Comparison of ENCODE assay signal across 8 mouse cellular contexts in the genomic region with DNA sequence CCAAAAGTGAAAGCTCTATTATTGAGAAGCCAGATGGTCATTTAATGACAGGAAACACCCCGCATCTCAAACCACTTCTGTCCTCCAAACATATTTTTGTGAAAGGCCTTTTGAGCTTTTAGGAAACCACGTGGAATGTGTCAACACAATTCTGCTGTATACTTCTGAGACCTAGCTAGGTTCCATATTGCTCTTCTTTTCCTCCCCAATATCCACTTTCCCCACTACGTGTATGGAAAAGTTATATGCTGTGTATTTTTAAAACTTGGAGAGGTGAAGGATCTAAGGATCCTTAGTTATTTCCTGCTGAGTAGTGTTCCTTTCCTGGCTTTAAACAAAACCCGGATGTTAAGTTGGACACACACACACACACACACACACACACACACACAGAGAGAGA. TPM values are rescaled to one million over a fixed set of nuclear protein-coding genes. Genes with fewer than 3 reads are reported as not detected.
A peak's percentile ranks its signal among the peaks of the same experiment; 100 is the strongest.
DNase-seq lines count a peak whose midpoint lies in the region; ATAC-seq and TF ChIP-seq lines count a peak whose summit lies in the region.
"Had no signal": no experiment of that assay in that cellular context is flagged by ENCODE, and none has a peak within 500 bp of the region (broad histone marks: within the 10 kb centered on the region; RNA-seq: fewer than 3 reads in every experiment).

No protein-coding gene starts in this region.

- H3K36me3 ChIP-seq in midbrain, embryonic 12.5 days, result no peaks in the 10 kb centered on the region
- H3K36me3 ChIP-seq in midbrain, postnatal 0 days (ENCODE audit: insufficient read depth, low read length), result no peaks in the 10 kb centered on the region
- peaks cover 5% of the 10 kb centered on the region; the same call in 1 of the 2 replicates for H3K36me3 ChIP-seq in heart, embryonic 13.5 days
- no peaks in the 10 kb centered on the region for H3K36me3 ChIP-seq in limb, embryonic 13.5 days
- no peaks in the 10 kb centered on the region; the same call in 1 of the 2 replicates for H3K36me3 ChIP-seq in stomach, embryonic 16.5 days (ENCODE audit: control insufficient read depth, insufficient read depth, low read length)

- TF ChIP-seq CTCF in midbrain, postnatal 0 days (IDR thresholded peaks at IDR 0.05), result no peak

- no peak overlapping the region for H3K9ac ChIP-seq in midbrain, embryonic 12.5 days (replicated peaks)
- H3K9ac ChIP-seq in midbrain, postnatal 0 days (replicated peaks; ENCODE audit: low read length, poor library complexity, severe bottlenecking), result no peak overlapping the region
- peak overlapping the region; percentile 89 for H3K9ac ChIP-seq in heart, embryonic 13.5 days
- no peak overlapping the region for H3K9ac ChIP-seq in limb, embryonic 13.5 days
- H3K9ac ChIP-seq in stomach, embryonic 16.5 days (ENCODE audit: low read length), result peak overlapping the region; percentile 85; the same call in 1 of the 2 replicates

- H3K4me3 ChIP-seq in midbrain, embryonic 12.5 days, result no peak overlapping the region
- H3K4me3 ChIP-seq in midbrain, postnatal 0 days (ENCODE audit: low read depth, low read length), result no peak overlapping the region
- peak overlapping the region; percentile 71 for H3K4me3 ChIP-seq in heart, embryonic 13.5 days
- peak overlapping the region; percentile 52 for H3K4me3 ChIP-seq in limb, embryonic 13.5 days
- peak overlapping the region; percentile 61 for H3K4me3 ChIP-seq in stomach, embryonic 16.5 days (replicated peaks; ENCODE audit: low read length)

- peaks cover 6% of the 10 kb centered on the region for H3K4me1 ChIP-seq in midbrain, embryonic 12.5 days
- H3K4me1 ChIP-seq in midbrain, postnatal 0 days (ENCODE audit: insufficient read depth, low read length), result no peaks in the 10 kb centered on the region
- H3K4me1 ChIP-seq in heart, embryonic 13.5 days, result peaks cover 22% of the 10 kb centered on the region
- H3K4me1 ChIP-seq in limb, embryonic 13.5 days, result peaks cover 20% of the 10 kb centered on the region
- peaks cover 9% of the 10 kb centered on the region for H3K4me1 ChIP-seq in stomach, embryonic 16.5 days (ENCODE audit: control insufficient read depth, insufficient read depth, low read length)

- WGBS in midbrain, embryonic 12.5 days, result 62% methylated on average over 4 of the region's 4 CpGs
- WGBS in midbrain, postnatal 0 days, result 55% methylated on average over 4 of the region's 4 CpGs
- 32% methylated on average over 4 of the region's 4 CpGs for WGBS in heart, embryonic 13.5 days
- 27% methylated on average over 4 of the region's 4 CpGs for WGBS in limb, embryonic 13.5 days
- WGBS in stomach, embryonic 16.5 days, result 34% methylated on average over 4 of the region's 4 CpGs

- H3K9me3 ChIP-seq in midbrain, embryonic 12.5 days, result no peaks in the 10 kb centered on the region
- no peaks in the 10 kb centered on the region for H3K9me3 ChIP-seq in midbrain, postnatal 0 days (ENCODE audit: low read length)
- H3K9me3 ChIP-seq in heart, embryonic 13.5 days, result no peaks in the 10 kb centered on the region
- H3K9me3 ChIP-seq in limb, embryonic 13.5 days, result no peaks in the 10 kb centered on the region
- no peaks in the 10 kb centered on the region for H3K9me3 ChIP-seq in stomach, embryonic 16.5 days (replicated peaks; ENCODE audit: control insufficient read depth, low read length)

- no peak overlapping the region for H3K27ac ChIP-seq in midbrain, embryonic 12.5 days (replicated peaks)
- H3K27ac ChIP-seq in midbrain, postnatal 0 days (ENCODE audit: low read depth, low read length), result no peak overlapping the region
- peak overlapping the region; percentile 94 for H3K27ac ChIP-seq in heart, embryonic 13.5 days (replicated peaks)
- H3K27ac ChIP-seq in limb, embryonic 13.5 days, result peak overlapping the region; percentile 77; the same call in 1 of the 2 replicates
- peak overlapping the region; percentile 30 for H3K27ac ChIP-seq in stomach, embryonic 16.5 days (ENCODE audit: low read length)

- DNase-seq in midbrain, postnatal 0 days (ENCODE audit: low spot score), result no peak
- no peak for DNase-seq in left cerebral cortex, postnatal 10 days (ENCODE audit: extremely low spot score in 1 of 2, low spot score in 2 of 2)
- no peak for DNase-seq in c-Kit-positive CD71-positive TER-119-positive erythroid progenitor cells, embryonic 14.5 days (ENCODE audit: low spot score)

- H3K4me2 ChIP-seq in midbrain, embryonic 12.5 days (replicated peaks), result peak overlapping the region; percentile 62
- no peak overlapping the region; the same call in 1 of the 2 replicates for H3K4me2 ChIP-seq in midbrain, postnatal 0 days (ENCODE audit: low read depth, low read length, poor library complexity, severe bottlenecking)
- peak overlapping the region; percentile 69 for H3K4me2 ChIP-seq in heart, embryonic 13.5 days
- H3K4me2 ChIP-seq in limb, embryonic 13.5 days (replicated peaks), result peak overlapping the region; percentile 75
- peak overlapping the region; percentile 64 for H3K4me2 ChIP-seq in stomach, embryonic 16.5 days (ENCODE audit: low read depth, low read length)

- intact Hi-C loops in left cerebral cortex, postnatal 10 days (cut with DNase I), result no loop called here

- H3K27me3 ChIP-seq in midbrain, embryonic 12.5 days, result 0 out of 2 replicates have a peak, but pooled peaks cover 3% of the 10 kb centered on the region
- peaks cover 3% of the 10 kb centered on the region; the same call in 1 of the 2 replicates for H3K27me3 ChIP-seq in midbrain, postnatal 0 days (ENCODE audit: insufficient read depth, low read length)
- no peaks in the 10 kb centered on the region for H3K27me3 ChIP-seq in heart, embryonic 13.5 days (replicated peaks)
- H3K27me3 ChIP-seq in limb, embryonic 13.5 days, result no peaks in the 10 kb centered on the region
- H3K27me3 ChIP-seq in stomach, embryonic 16.5 days (ENCODE audit: control insufficient read depth, insufficient read depth, low read length), result no peaks in the 10 kb centered on the region

- ATAC-seq in midbrain, embryonic 12.5 days (ENCODE audit: low FRiP score, low read depth), result no peak
- ATAC-seq in midbrain, postnatal 0 days (ENCODE audit: low FRiP score), result no peak
- ATAC-seq in heart, embryonic 13.5 days (ENCODE audit: extremely low read depth, insufficient number of reproducible peaks, low FRiP score, low TSS enrichment), result 0 out of 2 replicates have a peak, but pooled peaks have one; percentile 12
- ATAC-seq in limb, embryonic 13.5 days (ENCODE audit: low FRiP score, low read depth), result peak; percentile 24; the same call in 1 of the 2 replicates
- ATAC-seq in stomach, embryonic 16.5 days (ENCODE audit: insufficient read depth, low FRiP score), result peak; percentile 38; the same call in 1 of the 2 replicates

RNA-seq across cellular contexts. Expression of a gene that starts 0.3 kb away (rescaled TPM):
- 31.2 and 34.4 TPM in 2 replicates for polyA plus RNA-seq in midbrain, embryonic 12.5 days (2016; fragmentation: Nextera tagmentation; extraction: Ambion mirVana)
- 11.2 and 12.2 TPM in 2 replicates for total RNA-seq in midbrain, postnatal 0 days (2014; rRNA removed)
- 22.6 and 23.4 TPM in 2 replicates for polyA plus RNA-seq in midbrain, postnatal 0 days (2015; fragmentation: Nextera tagmentation; extraction: Ambion mirVana)
- 83.0 and 85.6 TPM in 2 replicates for polyA plus RNA-seq in heart, embryonic 13.5 days (2015; fragmentation: Nextera tagmentation; extraction: Ambion mirVana)
- polyA plus RNA-seq in limb, embryonic 13.5 days (2015; fragmentation: Nextera tagmentation; extraction: Ambion mirVana), result 69.8 and 71.7 TPM in 2 replicates
- 71.8 and 83.0 TPM in 2 replicates for polyA plus RNA-seq in stomach, embryonic 16.5 days (2015; fragmentation: Nextera tagmentation; extraction: Ambion mirVana)
- total RNA-seq in left cerebral cortex, postnatal 10 days (2021), result 10 to 100 TPM in 1 of 2 experiments, 1 to 10 TPM in 1; 8.7 to 11.7 TPM

RNA-seq across cellular contexts. Expression of a gene that starts 9.9 kb away (rescaled TPM):
- not detected in 2 replicates for polyA plus RNA-seq in midbrain, embryonic 12.5 days (2016; fragmentation: Nextera tagmentation; extraction: Ambion mirVana)
- total RNA-seq in midbrain, postnatal 0 days (2014; rRNA removed), result not detected in 2 replicates
- not detected in 2 replicates for polyA plus RNA-seq in midbrain, postnatal 0 days (2015; fragmentation: Nextera tagmentation; extraction: Ambion mirVana)
- not detected in 2 replicates for polyA plus RNA-seq in heart, embryonic 13.5 days (2015; fragmentation: Nextera tagmentation; extraction: Ambion mirVana)
- polyA plus RNA-seq in limb, embryonic 13.5 days (2015; fragmentation: Nextera tagmentation; extraction: Ambion mirVana), result not detected in 2 replicates
- 0.22 TPM in 1 of 2 replicates, not detected in the other for polyA plus RNA-seq in stomach, embryonic 16.5 days (2015; fragmentation: Nextera tagmentation; extraction: Ambion mirVana)
- total RNA-seq in left cerebral cortex, postnatal 10 days (2021), result not detected
- total RNA-seq: forebrain, postnatal 0 days had no signal
- polyA plus RNA-seq: forebrain, postnatal 0 days had no signal

RNA-seq across cellular contexts. Expression of a gene that starts 14.7 kb away (rescaled TPM):
- 0.20 and 0.46 TPM in 2 replicates for polyA plus RNA-seq in midbrain, embryonic 12.5 days (2016; fragmentation: Nextera tagmentation; extraction: Ambion mirVana)
- total RNA-seq in midbrain, postnatal 0 days (2014; rRNA removed), result not detected in 2 replicates
- polyA plus RNA-seq in midbrain, postnatal 0 days (2015; fragmentation: Nextera tagmentation; extraction: Ambion mirVana), result 0.28 and 0.36 TPM in 2 replicates
- 5.1 and 5.5 TPM in 2 replicates for polyA plus RNA-seq in heart, embryonic 13.5 days (2015; fragmentation: Nextera tagmentation; extraction: Ambion mirVana)
- 1.2 and 1.5 TPM in 2 replicates for polyA plus RNA-seq in limb, embryonic 13.5 days (2015; fragmentation: Nextera tagmentation; extraction: Ambion mirVana)
- 3.9 and 4.7 TPM in 2 replicates for polyA plus RNA-seq in stomach, embryonic 16.5 days (2015; fragmentation: Nextera tagmentation; extraction: Ambion mirVana)
- under 1 TPM; 0.21 to 0.22 TPM for total RNA-seq in left cerebral cortex, postnatal 10 days (2021)

Comparison
In these comparisons a context has a peak if more than half of its experiments do, and no peak if none do; other contexts are left out.
1. ATAC-seq: peak in heart, embryonic 13.5 days (single experiment), limb, embryonic 13.5 days (single experiment) and stomach, embryonic 16.5 days (single experiment); none in midbrain, embryonic 12.5 days (single experiment) and midbrain, postnatal 0 days (single experiment).
2. H3K27ac ChIP-seq: peak in heart, embryonic 13.5 days (single experiment), limb, embryonic 13.5 days (single experiment) and stomach, embryonic 16.5 days (single experiment); none in midbrain, embryonic 12.5 days (single experiment) and midbrain, postnatal 0 days (single experiment).
3. H3K4me3 ChIP-seq: peak in heart, embryonic 13.5 days (single experiment), limb, embryonic 13.5 days (single experiment) and stomach, embryonic 16.5 days (single experiment); none in midbrain, embryonic 12.5 days (single experiment) and midbrain, postnatal 0 days (single experiment).
4. H3K9ac ChIP-seq: peak in heart, embryonic 13.5 days (single experiment) and stomach, embryonic 16.5 days (single experiment); none in midbrain, embryonic 12.5 days (single experiment), midbrain, postnatal 0 days (single experiment) and limb, embryonic 13.5 days (single experiment).